Mouse (Mus musculus) kidney, adult 10 weeks (tissue): ENCODE results near the gene 1700009N14Rik. TPM values are rescaled to one million over a fixed set of nuclear protein-coding genes. Genes with fewer than 3 reads are reported as not detected.

ENCODE experiments used
- polyA plus RNA-seq: library from polyadenylated mRNA; stranded (reverse); fragments of 350-450 nt; fragmentation: Illumina TruSeq; extraction: RNeasy Lipid Tissue Mini Kit (QIAGEN cat#74804); gene quantifications from one replicate; pipeline ENCODE4 v1.2.3, GENCODE M21; 2014; ENCODE audit warnings: low read depth, low replicate concordance

The 1700009N14Rik gene
- polyA plus RNA-seq: not detected

DNA sequence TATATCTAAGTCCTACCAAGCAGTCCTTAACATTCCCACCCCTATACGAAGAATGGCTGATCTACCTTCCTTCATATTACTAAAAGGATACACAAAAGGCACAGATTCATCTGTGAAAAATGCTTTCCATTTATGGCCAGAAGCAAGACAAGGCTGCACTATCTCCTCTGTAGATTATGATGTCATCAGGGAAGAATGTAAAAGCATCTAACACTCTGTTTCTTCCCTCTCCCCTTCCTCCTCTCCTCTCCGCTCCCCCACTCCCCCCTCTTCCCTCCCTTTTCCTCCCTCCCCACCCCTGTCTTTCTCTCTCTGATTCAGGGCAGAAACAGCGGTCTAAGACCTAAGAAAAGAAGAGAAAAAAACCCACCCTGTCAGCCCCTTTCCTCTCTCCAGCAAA, at the start of gene 1700009N14Rik:
TSS of gene 1700009N14Rik (plus strand) at position 227 of the 400 bp plus-strand sequence.

